Mouse (Mus musculus): ENCODE data around the gene H2-D1. TPM values are rescaled to one million over a fixed set of nuclear protein-coding genes. Genes with fewer than 3 reads are reported as not detected.

The H2-D1 gene
- total RNA-seq, 1 experiment = 30.1 TPM

DNA sequence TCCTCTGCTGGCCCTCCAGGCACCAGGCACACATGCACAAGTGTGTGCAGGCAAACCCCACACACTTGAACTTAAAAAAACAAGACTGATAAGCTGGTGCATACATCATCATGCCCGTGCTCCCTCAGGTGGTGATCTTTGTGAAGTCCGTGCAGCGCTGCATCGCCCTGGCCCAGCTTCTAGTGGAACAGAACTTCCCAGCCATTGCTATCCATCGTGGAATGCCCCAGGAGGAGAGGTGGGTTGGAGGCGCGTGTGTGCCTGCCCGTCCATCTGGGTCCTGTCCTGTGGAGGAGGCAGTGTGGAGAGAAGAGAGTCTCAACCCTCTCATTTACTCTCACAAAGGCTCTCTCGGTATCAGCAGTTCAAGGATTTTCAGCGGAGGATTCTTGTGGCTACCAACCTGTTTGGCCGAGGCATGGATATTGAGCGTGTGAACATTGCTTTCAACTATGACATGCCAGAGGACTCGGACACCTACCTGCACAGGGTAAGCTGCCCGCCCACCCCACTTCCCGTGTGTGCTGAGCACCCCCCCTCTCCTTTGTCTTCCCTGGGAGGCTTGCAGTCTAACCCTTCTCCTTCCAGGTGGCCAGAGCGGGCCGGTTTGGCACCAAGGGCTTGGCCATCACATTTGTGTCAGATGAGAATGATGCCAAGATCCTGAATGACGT, 9.8 kb upstream of the H2-D1 start:
- DNase-seq (ENCODE audit: low read depth, low spot score) = no peak
- no peak for TF ChIP-seq HCFC1 (IDR thresholded peaks at IDR 0.05; ENCODE audit: borderline replicate concordance, insufficient read depth, low read length)
- no peak for TF ChIP-seq CHD2 (IDR thresholded peaks at IDR 0.05; ENCODE audit: low read depth, low read length)
- TF ChIP-seq MAFK (IDR thresholded peaks at IDR 0.05; ENCODE audit: insufficient read depth, low read depth, low read length) = no peak
- TF ChIP-seq ZC3H11A (IDR thresholded peaks at IDR 0.05; ENCODE audit: borderline replicate concordance, low read depth, low read length) = no peak
- no peak for TF ChIP-seq ZNF384 (IDR thresholded peaks at IDR 0.05; ENCODE audit: low read depth, low read length)
- no peak overlapping the region for H3K4me3 ChIP-seq (ENCODE audit: insufficient read depth in 1 of 2, low read depth in 1 of 2, low read length in 2 of 2, poor library complexity in 1 of 2, severe bottlenecking in 1 of 2)
- H3K36me3 ChIP-seq (ENCODE audit: control insufficient read depth, insufficient read depth, low read length, poor library complexity, severe bottlenecking) = peaks cover 58% of the 10 kb centered on the region
- H3K9me3 ChIP-seq (ENCODE audit: control insufficient read depth, insufficient read depth, low read depth, low read length) = no peaks in the 10 kb centered on the region
- H3K27ac ChIP-seq (ENCODE audit: insufficient read depth, low read depth, low read length, poor library complexity, severe bottlenecking) = no peak overlapping the region
- in situ Hi-C loops (cut with MboI; ENCODE audit: low sequenced_read_pairs in 2 of 2, unreplicated experiment in 2 of 2) = no loop called here
- H3K9ac ChIP-seq (ENCODE audit: insufficient read depth, low read depth, low read length, poor library complexity, severe bottlenecking) = no peak overlapping the region
- peaks cover 0 to 14% of the 10 kb centered on the region in 2 experiments; a peak in 1 of 4 replicates for H3K4me1 ChIP-seq (ENCODE audit: control insufficient read depth in 2 of 2, insufficient read depth in 2 of 2, low read length in 2 of 2, poor library complexity in 1 of 2)

DNA sequence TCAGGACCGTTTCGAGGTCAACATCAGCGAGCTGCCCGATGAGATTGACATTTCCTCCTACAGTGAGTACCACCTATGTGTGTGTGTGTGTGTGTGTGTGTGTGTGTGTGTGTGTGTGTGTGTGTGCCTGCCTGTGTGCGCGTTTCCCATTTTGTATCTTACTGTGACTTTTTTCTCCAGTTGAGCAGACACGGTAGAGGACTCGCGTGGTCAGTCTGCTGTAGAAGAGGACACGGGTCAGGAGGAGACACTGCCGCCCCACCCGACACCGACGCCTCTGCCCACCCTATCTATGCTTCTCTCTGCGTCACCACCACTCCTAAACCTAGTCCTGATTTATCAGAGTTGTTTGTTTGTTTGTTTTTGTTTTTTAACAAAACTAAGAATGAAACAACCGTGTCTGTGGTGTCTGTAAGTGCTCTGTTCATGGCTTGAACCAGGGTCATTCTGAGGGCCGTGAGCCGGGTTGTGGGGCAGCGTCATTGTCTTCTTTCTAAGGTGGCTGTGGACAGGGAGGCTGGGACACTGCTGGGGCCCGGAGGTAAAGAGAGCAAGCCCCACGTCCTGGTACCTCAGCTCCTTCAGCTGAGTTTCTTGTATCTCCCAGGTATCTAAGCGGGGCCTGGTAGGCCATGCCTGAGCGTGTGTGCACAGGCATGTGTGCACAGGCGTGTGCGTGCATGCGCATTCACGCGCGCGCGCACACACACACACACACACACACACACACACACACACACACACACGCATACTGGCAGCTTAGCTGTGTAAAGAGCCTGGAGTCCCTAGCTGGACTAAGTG, 9.0 kb upstream of the H2-D1 start:
- Histone ChIP-seq H3K9ac (ENCODE audit: insufficient read depth, low read depth, low read length, poor library complexity, severe bottlenecking) (no peak overlapping the region), H3K4me3 (ENCODE audit: insufficient read depth in 1 of 2, low read depth in 1 of 2, low read length in 2 of 2, poor library complexity in 1 of 2, severe bottlenecking in 1 of 2) (no peak overlapping the region), H3K36me3 (ENCODE audit: control insufficient read depth, insufficient read depth, low read length, poor library complexity, severe bottlenecking) (peaks cover 53% of the 10 kb centered on the region), H3K27ac (ENCODE audit: insufficient read depth, low read depth, low read length, poor library complexity, severe bottlenecking) (no peak overlapping the region), H3K4me1 (ENCODE audit: control insufficient read depth in 2 of 2, insufficient read depth in 2 of 2, low read length in 2 of 2, poor library complexity in 1 of 2) (peaks cover 0 to 14% of the 10 kb centered on the region in 2 experiments; a peak in 1 of 4 replicates), H3K9me3 (ENCODE audit: control insufficient read depth, insufficient read depth, low read depth, low read length) (no peaks in the 10 kb centered on the region)
- in situ Hi-C loops (cut with MboI; ENCODE audit: low sequenced_read_pairs in 2 of 2, unreplicated experiment in 2 of 2) = no loop called here
- DNase-seq (ENCODE audit: low read depth, low spot score) = no peak
- TF ChIP-seq ZC3H11A (IDR thresholded peaks at IDR 0.05; ENCODE audit: borderline replicate concordance, low read depth, low read length) = no peak
- no peak for TF ChIP-seq ZNF384 (IDR thresholded peaks at IDR 0.05; ENCODE audit: low read depth, low read length)
- TF ChIP-seq HCFC1 (IDR thresholded peaks at IDR 0.05; ENCODE audit: borderline replicate concordance, insufficient read depth, low read length) = no peak
- no peak for TF ChIP-seq MAFK (IDR thresholded peaks at IDR 0.05; ENCODE audit: insufficient read depth, low read depth, low read length)
- TF ChIP-seq CHD2 (IDR thresholded peaks at IDR 0.05; ENCODE audit: low read depth, low read length) = no peak

DNA sequence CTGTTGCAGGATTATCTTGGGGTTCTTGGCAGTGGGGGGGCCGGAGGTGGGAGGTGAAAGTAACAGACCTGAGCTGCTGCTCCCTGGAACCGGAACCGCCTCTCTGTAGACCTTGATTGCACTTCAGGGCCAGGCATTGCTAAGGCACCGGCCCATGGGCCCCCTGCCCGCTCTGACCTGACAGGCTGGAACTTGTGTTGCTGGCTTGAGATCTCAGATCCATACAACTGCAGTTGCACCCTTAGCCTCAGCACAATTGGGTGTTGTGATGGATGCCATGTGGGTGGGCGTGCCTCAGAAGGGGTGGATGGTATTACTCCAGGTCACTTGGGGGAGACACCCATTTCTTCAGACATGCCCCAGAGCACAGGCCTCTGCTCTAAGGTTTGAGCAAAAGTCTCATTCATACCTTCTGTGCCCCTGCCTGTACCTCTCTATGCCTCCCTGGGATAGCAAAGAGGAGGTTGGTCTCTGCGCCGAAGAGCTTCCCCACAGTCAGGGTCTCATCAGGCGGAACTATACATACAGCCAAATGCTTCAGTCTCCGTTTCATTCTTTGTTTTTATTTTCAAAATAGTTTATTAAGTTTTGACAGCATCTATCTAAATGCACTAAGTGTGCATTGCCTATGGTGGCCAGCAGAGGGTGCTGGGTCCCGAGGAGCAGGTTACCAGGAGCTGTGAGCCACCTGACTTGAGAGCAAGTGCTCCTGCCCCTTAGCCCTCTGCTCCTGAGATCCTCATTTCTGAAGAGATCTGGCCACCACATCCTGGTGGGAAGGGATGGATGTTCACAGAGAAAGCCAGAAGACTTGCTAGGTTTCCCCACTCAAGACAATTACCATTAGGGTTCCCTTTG, 8.1 kb upstream of the H2-D1 start:
- in situ Hi-C loops (cut with MboI; ENCODE audit: low sequenced_read_pairs in 2 of 2, unreplicated experiment in 2 of 2) = no loop called here
- H3K4me3 ChIP-seq (ENCODE audit: insufficient read depth in 1 of 2, low read depth in 1 of 2, low read length in 2 of 2, poor library complexity in 1 of 2, severe bottlenecking in 1 of 2) = no peak overlapping the region
- H3K36me3 ChIP-seq (ENCODE audit: control insufficient read depth, insufficient read depth, low read length, poor library complexity, severe bottlenecking) = peaks cover 43% of the 10 kb centered on the region
- H3K4me1 ChIP-seq (ENCODE audit: control insufficient read depth in 2 of 2, insufficient read depth in 2 of 2, low read length in 2 of 2, poor library complexity in 1 of 2) = peaks cover 0 to 15% of the 10 kb centered on the region in 2 experiments; a peak in 1 of 4 replicates
- H3K9ac ChIP-seq (ENCODE audit: insufficient read depth, low read depth, low read length, poor library complexity, severe bottlenecking) = no peak overlapping the region
- no peak for DNase-seq (ENCODE audit: low read depth, low spot score)
- TF ChIP-seq MAFK (IDR thresholded peaks at IDR 0.05; ENCODE audit: insufficient read depth, low read depth, low read length) (no peak), HCFC1 (IDR thresholded peaks at IDR 0.05; ENCODE audit: borderline replicate concordance, insufficient read depth, low read length) (no peak), CHD2 (IDR thresholded peaks at IDR 0.05; ENCODE audit: low read depth, low read length) (no peak), ZNF384 (IDR thresholded peaks at IDR 0.05; ENCODE audit: low read depth, low read length) (no peak), ZC3H11A (IDR thresholded peaks at IDR 0.05; ENCODE audit: borderline replicate concordance, low read depth, low read length) (no peak)
- no peaks in the 10 kb centered on the region for H3K9me3 ChIP-seq (ENCODE audit: control insufficient read depth, insufficient read depth, low read depth, low read length)
- no peak overlapping the region for H3K27ac ChIP-seq (ENCODE audit: insufficient read depth, low read depth, low read length, poor library complexity, severe bottlenecking)

DNA sequence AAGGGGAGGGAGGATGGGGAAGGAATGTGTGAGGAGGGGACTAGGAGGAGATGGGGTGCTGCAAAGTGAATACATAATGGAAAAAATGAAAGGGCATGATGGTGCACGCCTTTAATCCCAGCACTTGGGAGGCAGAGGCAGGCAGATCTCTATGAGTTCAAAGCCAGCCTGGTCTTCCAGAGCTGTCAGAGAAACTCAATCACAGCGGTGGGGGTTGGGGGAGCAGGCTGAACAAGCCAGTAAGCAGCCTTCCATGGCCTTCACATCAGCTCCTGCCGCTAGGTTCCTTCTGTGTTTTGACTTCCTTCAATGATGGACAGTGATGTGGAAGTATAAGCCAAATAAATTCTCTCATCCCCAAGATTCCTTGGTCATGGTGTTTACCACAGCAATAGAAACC, 7.2 kb upstream of the H2-D1 start:
- no peak overlapping the region for H3K4me3 ChIP-seq (ENCODE audit: insufficient read depth in 1 of 2, low read depth in 1 of 2, low read length in 2 of 2, poor library complexity in 1 of 2, severe bottlenecking in 1 of 2)
- in situ Hi-C loops (cut with MboI; ENCODE audit: low sequenced_read_pairs in 2 of 2, unreplicated experiment in 2 of 2) = no loop called here

More for the DNA sequence above, 7.2 kb upstream of the H2-D1 start:
- peaks cover 0 to 16% of the 10 kb centered on the region in 2 experiments; a peak in 1 of 4 replicates for H3K4me1 ChIP-seq (ENCODE audit: control insufficient read depth in 2 of 2, insufficient read depth in 2 of 2, low read length in 2 of 2, poor library complexity in 1 of 2)
- no peak overlapping the region for H3K27ac ChIP-seq (ENCODE audit: insufficient read depth, low read depth, low read length, poor library complexity, severe bottlenecking)
- DNase-seq (ENCODE audit: low read depth, low spot score) = no peak
- H3K36me3 ChIP-seq (ENCODE audit: control insufficient read depth, insufficient read depth, low read length, poor library complexity, severe bottlenecking) = peaks cover 35% of the 10 kb centered on the region
- no peak overlapping the region for H3K9ac ChIP-seq (ENCODE audit: insufficient read depth, low read depth, low read length, poor library complexity, severe bottlenecking)
- no peaks in the 10 kb centered on the region for H3K9me3 ChIP-seq (ENCODE audit: control insufficient read depth, insufficient read depth, low read depth, low read length)
- no peak for TF ChIP-seq ZC3H11A (IDR thresholded peaks at IDR 0.05; ENCODE audit: borderline replicate concordance, low read depth, low read length)
- TF ChIP-seq HCFC1 (IDR thresholded peaks at IDR 0.05; ENCODE audit: borderline replicate concordance, insufficient read depth, low read length) = no peak
- TF ChIP-seq ZNF384 (IDR thresholded peaks at IDR 0.05; ENCODE audit: low read depth, low read length) = no peak
- TF ChIP-seq CHD2 (IDR thresholded peaks at IDR 0.05; ENCODE audit: low read depth, low read length) = no peak

All from ES-E14 (cell line).